Mouse (Mus musculus): ENCODE data around the gene Mansc1. TPM values are rescaled to one million over a fixed set of nuclear protein-coding genes. Genes with fewer than 3 reads are reported as not detected.

Mansc1 gene
- polyA plus RNA-seq, 1 experiment from 2014 or later, result 0.99 TPM

- no peak overlapping the region for H3K27ac ChIP-seq (replicated peaks)
- no peak overlapping the region for H3K9ac ChIP-seq (replicated peaks)
- H3K4me1 ChIP-seq, result peaks cover 40% of the 10 kb centered on the region
- no peaks in the 10 kb centered on the region for H3K27me3 ChIP-seq (replicated peaks)
- no peak for ATAC-seq (ENCODE audit: low FRiP score)
- H3K36me3 ChIP-seq, result no peaks in the 10 kb centered on the region
- no peak overlapping the region for H3K4me3 ChIP-seq (replicated peaks)
- 67% methylated on average over 3 of the region's 3 CpGs for WGBS
- no peaks in the 10 kb centered on the region for H3K9me3 ChIP-seq (replicated peaks)
- H3K4me2 ChIP-seq, result no peak overlapping the region
Measured at GRCm38 (mm10) chr6:134559635-134560034, 72.7 kb downstream of the Mansc1 start.

Other genes starting within 250 kb of the Mansc1 start
- gene Bcl2l14, start 236.2 kb downstream of the Mansc1 start, polyA plus RNA-seq (2015; fragmentation: Nextera tagmentation; extraction: Ambion mirVana), result 0.18 and 6.7 TPM in 2 replicates
- 14.6 and 17.9 TPM in 2 replicates for gene Lrp6, start 65.5 kb downstream of the Mansc1 start, polyA plus RNA-seq (2015; fragmentation: Nextera tagmentation; extraction: Ambion mirVana)
- gene Borcs5, start 7.0 kb upstream of the Mansc1 start, polyA plus RNA-seq (2015; fragmentation: Nextera tagmentation; extraction: Ambion mirVana), result 36.1 and 44.3 TPM in 2 replicates
- gene Dusp16, start 160.1 kb upstream of the Mansc1 start, polyA plus RNA-seq (2015; fragmentation: Nextera tagmentation; extraction: Ambion mirVana), result 5.2 and 6.6 TPM in 2 replicates
- 3.9 and 4.6 TPM in 2 replicates for gene Crebl2, start 197.7 kb upstream of the Mansc1 start, polyA plus RNA-seq (2015; fragmentation: Nextera tagmentation; extraction: Ambion mirVana)